In the genomic region with DNA sequence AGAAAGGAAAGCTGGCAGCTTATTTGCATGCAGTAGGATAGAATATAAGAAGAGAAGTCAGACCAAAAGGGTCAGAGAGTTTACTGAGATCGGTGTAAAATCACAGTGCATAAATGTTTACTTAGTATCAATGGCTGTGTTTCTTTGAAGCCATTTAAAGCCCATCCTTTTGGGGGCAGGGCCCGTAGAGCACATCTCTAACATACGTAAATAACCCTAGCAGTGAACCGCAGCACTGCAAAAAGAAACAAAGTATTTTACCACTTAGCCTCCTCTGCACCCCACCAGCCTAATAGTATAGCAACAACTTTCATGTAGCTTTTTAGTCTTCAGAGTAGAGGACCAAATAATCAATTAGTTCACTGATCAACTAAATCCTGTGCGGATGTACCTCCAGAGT, we compare ENCODE assay signal across 29 mouse cellular contexts.
DNase-seq lines count a peak whose midpoint lies in the region; ATAC-seq and TF ChIP-seq lines count a peak whose summit lies in the region.
"Had no signal": no experiment of that assay in that cellular context is flagged by ENCODE, and none has a peak within 500 bp of the region (broad histone marks: within the 10 kb centered on the region; RNA-seq: fewer than 3 reads in every experiment).

No protein-coding gene starts in this region.

- TF ChIP-seq EP300 in heart, postnatal 0 days (IDR thresholded peaks at IDR 0.05; ENCODE audit: low read depth): no peak

- H3K9me3 ChIP-seq in heart, postnatal 0 days (replicated peaks; ENCODE audit: control insufficient read depth, low read length): no peaks in the 10 kb centered on the region
- H3K9me3 ChIP-seq: embryonic facial prominence, embryonic 10.5 days; embryonic facial prominence, embryonic 15.5 days; forebrain, embryonic 12.5 days; hindbrain, embryonic 10.5 days; hindbrain, embryonic 15.5 days; intestine, embryonic 15.5 days; limb, embryonic 13.5 days; megakaryocyte, embryonic 14.5 days; midbrain, embryonic 13.5 days had no signal

- H3K4me2 ChIP-seq in heart, postnatal 0 days (ENCODE audit: low read depth, low read length): no peak overlapping the region
- H3K4me2 ChIP-seq: embryonic facial prominence, embryonic 15.5 days; forebrain, embryonic 12.5 days; hindbrain, embryonic 15.5 days; intestine, embryonic 15.5 days; limb, embryonic 13.5 days; liver, embryonic 11.5 days; midbrain, embryonic 13.5 days had no signal

- H3K9ac ChIP-seq in heart, postnatal 0 days (replicated peaks; ENCODE audit: low read depth, low read length): no peak overlapping the region
- H3K9ac ChIP-seq: embryonic facial prominence, embryonic 15.5 days; forebrain, embryonic 12.5 days; forebrain, postnatal 0 days; hindbrain, embryonic 15.5 days; intestine, embryonic 15.5 days; limb, embryonic 13.5 days; midbrain, embryonic 13.5 days had no signal

- peaks cover 46% of the 10 kb centered on the region for H3K4me1 ChIP-seq in heart, postnatal 0 days (ENCODE audit: control insufficient read depth, insufficient read depth)
- H3K4me1 ChIP-seq: forebrain, embryonic 12.5 days; midbrain, embryonic 13.5 days had no signal

- WGBS in heart, postnatal 0 days: 64% methylated on average over 5 of the region's 5 CpGs

- no peaks in the 10 kb centered on the region; the same call in 1 of the 2 replicates for H3K36me3 ChIP-seq in heart, postnatal 0 days (replicated peaks; ENCODE audit: control insufficient read depth, insufficient read depth, low read length)
- H3K36me3 ChIP-seq: embryonic facial prominence, embryonic 10.5 days; embryonic facial prominence, embryonic 15.5 days; forebrain, embryonic 12.5 days; hindbrain, embryonic 10.5 days; hindbrain, embryonic 15.5 days; intestine, embryonic 15.5 days; limb, embryonic 13.5 days; midbrain, embryonic 13.5 days had no signal

- no peak for TF ChIP-seq CTCF in heart, postnatal 0 days (IDR thresholded peaks at IDR 0.05; ENCODE audit: low read depth)

- H3K4me3 ChIP-seq in heart, postnatal 0 days (ENCODE audit: low read depth, low read length): no peak overlapping the region
- H3K4me3 ChIP-seq: embryonic facial prominence, embryonic 10.5 days; embryonic facial prominence, embryonic 15.5 days; forebrain, embryonic 12.5 days; hindbrain, embryonic 10.5 days; hindbrain, embryonic 15.5 days; intestine, embryonic 15.5 days; limb, embryonic 13.5 days; megakaryocyte, embryonic 14.5 days; midbrain, embryonic 13.5 days had no signal

- H3K27me3 ChIP-seq in heart, postnatal 0 days (ENCODE audit: control insufficient read depth, insufficient read depth, low read length): no peaks in the 10 kb centered on the region
- H3K27me3 ChIP-seq: embryonic facial prominence, embryonic 15.5 days; forebrain, embryonic 12.5 days; hindbrain, embryonic 15.5 days; intestine, embryonic 15.5 days; limb, embryonic 13.5 days; megakaryocyte, embryonic 14.5 days; midbrain, embryonic 13.5 days had no signal

- no peak for DNase-seq in heart, postnatal 0 days (ENCODE audit: low spot score)
- DNase-seq in heart, adult 18-20 months: no peak
- DNase-seq in urinary bladder, adult 2 months (ENCODE audit: low spot score): no peak
- DNase-seq in cerebellum, adult 9-11 months: no peak
- DNase-seq: adrenal gland, adult 2 months; adrenal gland, postnatal 36 days; B cell, adult 2 months; cerebellum, adult 2 months; cerebellum, postnatal 25 days; forebrain, postnatal 0 days; gastrocnemius, postnatal 25 days; heart, postnatal 10 days; kidney, adult 2 months; kidney, postnatal 36 days; lung, postnatal 4 days; thymus, adult 18-20 months; thymus, postnatal 25 days had no signal

- ATAC-seq in heart, postnatal 0 days (ENCODE audit: insufficient read depth, low read depth): no peak
- ATAC-seq in CD4-positive, CD25-positive, alpha-beta regulatory T cell, adult 4 months: peak; percentile 24
- ATAC-seq in activated CD4-positive, CD25-positive, alpha-beta regulatory T cell, adult 4 months: peak; percentile 31
- ATAC-seq: forebrain, postnatal 0 days; intestine, embryonic 15.5 days; midbrain, embryonic 13.5 days had no signal

- H3K27ac ChIP-seq in heart, postnatal 0 days (ENCODE audit: low read depth): peak overlapping the region; percentile 54; the same call in 1 of the 2 replicates
- H3K27ac ChIP-seq: embryonic facial prominence, embryonic 10.5 days; embryonic facial prominence, embryonic 15.5 days; forebrain, embryonic 12.5 days; hindbrain, embryonic 10.5 days; hindbrain, embryonic 15.5 days; intestine, embryonic 15.5 days; limb, embryonic 13.5 days; midbrain, embryonic 13.5 days had no signal
